Mouse (Mus musculus) neural tube, embryonic 14.5 days (tissue): Measurements from ENCODE around the gene Cdk14. TPM values are rescaled to one million over a fixed set of nuclear protein-coding genes. Genes with fewer than 3 reads are reported as not detected.

Source experiments
- ATAC-seq: fragments of 200-750 bp; cut with Nextera tagmentation; 2 replicates; pipeline ENCODE4 v1.8.0; 2017; ENCODE audit warnings: low read depth, mild to moderate bottlenecking, moderate TSS enrichment, moderate library complexity
- H3K27ac ChIP-seq: fragments of 300-500 bp; sonication (generic); 2 replicates; pipeline ENCODE4 v1.5.1; 2014; ENCODE audit warnings: low read depth, mild to moderate bottlenecking, control low read depth, low read length, moderate library complexity, mixed read lengths
- H3K27me3 ChIP-seq: fragments of 300-500 bp; sonication (generic); 2 replicates; pipeline ENCODE4 v1.6.1; 2014; ENCODE audit warnings: low read length; ENCODE audit not compliant: control insufficient read depth, insufficient read depth
- H3K36me3 ChIP-seq: fragments of 300-500 bp; sonication (generic); 2 replicates; pipeline ENCODE4 v1.6.1; 2014; ENCODE audit warnings: low read length, mixed read lengths; ENCODE audit not compliant: control insufficient read depth, insufficient read depth
- H3K4me1 ChIP-seq: fragments of 300-500 bp; sonication (generic); 2 replicates; pipeline ENCODE4 v1.6.1; 2014; ENCODE audit warnings: low read length; ENCODE audit not compliant: control insufficient read depth, insufficient read depth
- H3K4me2 ChIP-seq: fragments of 300-500 bp; sonication (generic); 2 replicates; pipeline ENCODE4 v1.6.1; 2014; ENCODE audit warnings: mild to moderate bottlenecking, low read depth, low read length, control low read depth
- H3K4me3 ChIP-seq: fragments of 300-500 bp; sonication (generic); 2 replicates; pipeline ENCODE4 v1.5.1; 2014; ENCODE audit warnings: low read depth, low read length, control low read depth, mixed read lengths
- H3K9ac ChIP-seq: fragments of 300-500 bp; sonication (generic); replicated peaks from 2 replicates; pipeline ENCODE4 v1.6.1; 2014; ENCODE audit warnings: low read depth, mild to moderate bottlenecking, control low read depth, low read length, mixed read lengths
- H3K9me3 ChIP-seq: fragments of 300-500 bp; sonication (generic); 2 replicates; pipeline ENCODE4 v1.6.1; 2016; ENCODE audit warnings: low read length; ENCODE audit not compliant: control insufficient read depth
- WGBS: fragments of 180-500 bp; shearing (Covaris S2); extraction: QIAGEN DNeasy Blood & Tissue Kit; methylation state at CpG from one replicate; pipeline ENCODE4 v1.1.7; 2014; 5-methylcytosine and 5-hydroxymethylcytosine counted together
- polyA plus RNA-seq: library from polyadenylated mRNA; unstranded; fragments of >200 nt; fragmentation: Nextera tagmentation; extraction: Ambion mirVana; gene quantifications from 2 replicates; pipeline ENCODE4 v1.2.1, GENCODE M21; 2014

Gene Cdk14
- polyA plus RNA-seq, 1 experiment from 2014 or later, result 53.5 TPM

GRCm38 (mm10) chr5:4893206-4893851, 526.8 kb downstream of the Cdk14 start:
- no peak for ATAC-seq
- Histone ChIP-seq H3K36me3 (no peaks in the 10 kb centered on the region), H3K4me2 (no peak overlapping the region), H3K27ac (peak overlapping the region; percentile 39; the same call in 1 of the 2 replicates), H3K9ac (no peak overlapping the region), H3K27me3 (no peaks in the 10 kb centered on the region), H3K4me1 (peaks cover 5% of the 10 kb centered on the region; the same call in 1 of the 2 replicates), H3K4me3 (no peak overlapping the region), H3K9me3 (no peaks in the 10 kb centered on the region)
- 59% methylated on average over 5 of the region's 5 CpGs for WGBS

GRCm38 (mm10) chr5:4892734-4893133, 527.4 kb downstream of the Cdk14 start:
- WGBS, result 41% methylated on average over 4 of the region's 4 CpGs
- no peaks in the 10 kb centered on the region for H3K27me3 ChIP-seq
- ATAC-seq, result peak; percentile 50; the same call in 1 of the 2 replicates
- H3K4me2 ChIP-seq, result no peak overlapping the region
- H3K36me3 ChIP-seq, result no peaks in the 10 kb centered on the region
- H3K9ac ChIP-seq, result no peak overlapping the region
- H3K9me3 ChIP-seq, result no peaks in the 10 kb centered on the region
- H3K4me3 ChIP-seq, result no peak overlapping the region
- peaks cover 5% of the 10 kb centered on the region; the same call in 1 of the 2 replicates for H3K4me1 ChIP-seq
- no peak overlapping the region for H3K27ac ChIP-seq

- no peak overlapping the region for H3K9ac ChIP-seq
- H3K4me3 ChIP-seq, result no peak overlapping the region
- ATAC-seq, result peak; percentile 69; the same call in 1 of the 2 replicates
- H3K27ac ChIP-seq, result peak overlapping the region; percentile 44; the same call in 1 of the 2 replicates
- WGBS, result 43% methylated on average over 17 of the region's 17 CpGs
- no peak overlapping the region for H3K4me2 ChIP-seq
- no peaks in the 10 kb centered on the region for H3K27me3 ChIP-seq
- peaks cover 5% of the 10 kb centered on the region; the same call in 1 of the 2 replicates for H3K4me1 ChIP-seq
- no peaks in the 10 kb centered on the region for H3K36me3 ChIP-seq
- no peaks in the 10 kb centered on the region for H3K9me3 ChIP-seq
These were observed 528.0 kb downstream of the Cdk14 start for GRCm38 (mm10) chr5:4891862-4892704.

GRCm38 (mm10) chr5:4887069-4887468, 533.0 kb downstream of the Cdk14 start:
- H3K4me2 ChIP-seq, result no peak overlapping the region
- H3K4me3 ChIP-seq, result no peak overlapping the region
- no peak overlapping the region for H3K9ac ChIP-seq
- no peak overlapping the region for H3K27ac ChIP-seq
- 79% methylated on average over 4 of the region's 4 CpGs for WGBS
- H3K9me3 ChIP-seq, result no peaks in the 10 kb centered on the region
- H3K4me1 ChIP-seq, result no peaks in the 10 kb centered on the region
- no peak for ATAC-seq
- H3K27me3 ChIP-seq, result no peaks in the 10 kb centered on the region
- H3K36me3 ChIP-seq, result no peaks in the 10 kb centered on the region

GRCm38 (mm10) chr5:4882841-4883240, 537.3 kb downstream of the Cdk14 start:
- Histone ChIP-seq H3K27me3 (no peaks in the 10 kb centered on the region), H3K9me3 (no peaks in the 10 kb centered on the region), H3K9ac (no peak overlapping the region), H3K27ac (no peak overlapping the region), H3K4me3 (no peak overlapping the region), H3K4me2 (no peak overlapping the region), H3K36me3 (no peaks in the 10 kb centered on the region), H3K4me1 (no peaks in the 10 kb centered on the region)
- 98% methylated on average over 1 of the region's 1 CpGs for WGBS
- ATAC-seq, result no peak

- Histone ChIP-seq H3K27me3 (no peaks in the 10 kb centered on the region), H3K27ac (no peak overlapping the region), H3K4me3 (no peak overlapping the region), H3K4me2 (no peak overlapping the region), H3K9ac (no peak overlapping the region), H3K4me1 (peaks cover 4% of the 10 kb centered on the region; the same call in 1 of the 2 replicates), H3K36me3 (no peaks in the 10 kb centered on the region), H3K9me3 (no peaks in the 10 kb centered on the region)
- 66% methylated on average over 4 of the region's 4 CpGs for WGBS
- no peak for ATAC-seq
These were observed 539.8 kb downstream of the Cdk14 start for GRCm38 (mm10) chr5:4880331-4880730.

GRCm38 (mm10) chr5:4878934-4879333, 541.2 kb downstream of the Cdk14 start:
- H3K4me1 ChIP-seq, result peaks cover 4% of the 10 kb centered on the region; the same call in 1 of the 2 replicates
- H3K4me3 ChIP-seq, result no peak overlapping the region
- 70% methylated on average over 3 of the region's 3 CpGs for WGBS
- H3K9me3 ChIP-seq, result no peaks in the 10 kb centered on the region
- H3K27me3 ChIP-seq, result no peaks in the 10 kb centered on the region
- no peak overlapping the region for H3K4me2 ChIP-seq
- ATAC-seq, result no peak
- no peak overlapping the region for H3K27ac ChIP-seq
- H3K9ac ChIP-seq, result no peak overlapping the region
- no peaks in the 10 kb centered on the region for H3K36me3 ChIP-seq

- H3K4me2 ChIP-seq, result no peak overlapping the region
- no peak for ATAC-seq
- H3K27ac ChIP-seq, result no peak overlapping the region
- H3K9ac ChIP-seq, result no peak overlapping the region
- no peaks in the 10 kb centered on the region for H3K9me3 ChIP-seq
- WGBS, result 51% methylated on average over 4 of the region's 4 CpGs
- H3K27me3 ChIP-seq, result no peaks in the 10 kb centered on the region
- H3K4me1 ChIP-seq, result peaks cover 4% of the 10 kb centered on the region; the same call in 1 of the 2 replicates
- no peaks in the 10 kb centered on the region for H3K36me3 ChIP-seq
- H3K4me3 ChIP-seq, result no peak overlapping the region
These were observed 542.5 kb downstream of the Cdk14 start for GRCm38 (mm10) chr5:4877638-4878037.

GRCm38 (mm10) chr5:4877131-4877631, 542.9 kb downstream of the Cdk14 start:
- Histone ChIP-seq H3K27me3 (no peaks in the 10 kb centered on the region), H3K4me1 (peaks cover 4% of the 10 kb centered on the region; the same call in 1 of the 2 replicates), H3K36me3 (no peaks in the 10 kb centered on the region), H3K27ac (no peak overlapping the region), H3K4me2 (no peak overlapping the region), H3K9ac (no peak overlapping the region), H3K9me3 (no peaks in the 10 kb centered on the region), H3K4me3 (no peak overlapping the region)
- ATAC-seq, result no peak
- WGBS, result 32% methylated on average over 5 of the region's 5 CpGs
